In genomic region chr2:116975601-116976431, GRCm38 (mm10) we compare ENCODE assay signal across 8 mouse cellular contexts.
DNase-seq lines count a peak whose midpoint lies in the region; ATAC-seq lines count a peak whose summit lies in the region.

No protein-coding gene starts in this region.

- H3K27me3 ChIP-seq in hindbrain, embryonic 14.5 days (ENCODE audit: control insufficient read depth, insufficient read depth, low read length) = no peaks in the 10 kb centered on the region

- H3K9me3 ChIP-seq in hindbrain, embryonic 14.5 days (ENCODE audit: control insufficient read depth, low read length) = no peaks in the 10 kb centered on the region

- peak overlapping the region; percentile 93 for H3K27ac ChIP-seq in hindbrain, embryonic 14.5 days

- under 1% methylated on average over 54 of the region's 54 CpGs for WGBS in hindbrain, embryonic 14.5 days

- DNase-seq in Muller cell, postnatal 12 days (ENCODE audit: inconsistent ontology term) = peak; percentile 99
- DNase-seq in cerebellum, postnatal 14 days = peak; percentile 82 to 87
- peak; percentile 87 to 88 for DNase-seq in frontal cortex, postnatal 36 days (ENCODE audit: low spot score in 2 of 2)
- peak; percentile 82 for DNase-seq in hindbrain, embryonic 14.5 days (ENCODE audit: low spot score)
- DNase-seq in layer of hippocampus, postnatal 25 days (ENCODE audit: extremely low spot score in 1 of 2, low spot score in 1 of 2) = peak; percentile 61 to 74
- DNase-seq in lung, postnatal 10 days = peak; percentile 84
- peak; percentile 80 for DNase-seq in ovary, postnatal 36 days (ENCODE audit: low spot score)
- peak; percentile 34 for DNase-seq in thymus, postnatal 14 days

- peak overlapping the region; percentile 82 for H3K9ac ChIP-seq in hindbrain, embryonic 14.5 days

- H3K4me2 ChIP-seq in hindbrain, embryonic 14.5 days (replicated peaks) = peak overlapping the region; percentile 65

- peaks cover 53% of the 10 kb centered on the region for H3K4me1 ChIP-seq in hindbrain, embryonic 14.5 days (replicated peaks; ENCODE audit: control insufficient read depth, insufficient read depth, low read length)

- H3K36me3 ChIP-seq in hindbrain, embryonic 14.5 days (replicated peaks; ENCODE audit: control insufficient read depth, insufficient read depth) = no peaks in the 10 kb centered on the region

- H3K4me3 ChIP-seq in hindbrain, embryonic 14.5 days (replicated peaks; ENCODE audit: low read length) = peak overlapping the region; percentile 46

- ATAC-seq in hindbrain, embryonic 14.5 days (ENCODE audit: low FRiP score) = peak; percentile 95

Comparison
In these comparisons a context has a peak if more than half of its experiments do, and no peak if none do; other contexts are left out.
1. Peak in every context shown above with its lines: DNase-seq, ATAC-seq, H3K4me3 ChIP-seq and H3K27ac ChIP-seq.
2. DNase-seq: peak in every context shown above with its lines; median percentile 99 in Muller cell, postnatal 12 days; 88 in frontal cortex, postnatal 36 days; 84 in cerebellum, postnatal 14 days; 84 in lung, postnatal 10 days; 82 in hindbrain, embryonic 14.5 days; 80 in ovary, postnatal 36 days; 68 in layer of hippocampus, postnatal 25 days; 34 in thymus, postnatal 14 days.